Mouse (Mus musculus): ENCODE data around the gene Rabl3.

DNA sequence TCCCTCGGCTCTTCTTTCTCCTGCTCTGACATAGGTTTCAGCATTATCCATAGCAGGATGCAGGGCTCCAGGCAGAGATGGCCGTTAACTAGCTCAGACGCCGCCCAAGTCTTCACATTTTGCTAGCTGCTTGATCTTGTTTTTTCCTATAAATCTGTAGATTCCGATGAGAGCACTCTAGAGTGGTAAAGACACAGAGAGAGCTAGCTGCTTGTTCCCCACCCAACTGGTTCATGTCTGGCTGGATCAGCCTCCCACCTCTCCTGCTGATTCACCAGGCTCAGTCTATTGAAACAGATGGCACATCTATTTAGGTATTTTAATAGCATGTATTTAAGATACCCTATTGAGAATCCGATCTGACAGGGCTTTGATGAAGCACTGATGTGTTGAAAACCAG is 44.7 kb upstream of the Rabl3 start:
- TF ChIP-seq CTCF (IDR thresholded peaks at IDR 0.05; ENCODE audit: borderline replicate concordance, control insufficient read depth, extremely low read depth, insufficient read depth, low read length, poor library complexity) (no peak), POLR2A (IDR thresholded peaks at IDR 0.05; ENCODE audit: control insufficient read depth, extremely low read depth, insufficient read depth, low read length, poor library complexity) (no peak)

Data from thymus, adult 2 months (tissue).